Mouse (Mus musculus): ENCODE data around the gene Zfp36l2. TPM values are rescaled to one million over a fixed set of nuclear protein-coding genes. Genes with fewer than 3 reads are reported as not detected.

The Zfp36l2 gene
- polyA plus RNA-seq, 1 experiment from 2014 or later = 6.4 TPM

DNA sequence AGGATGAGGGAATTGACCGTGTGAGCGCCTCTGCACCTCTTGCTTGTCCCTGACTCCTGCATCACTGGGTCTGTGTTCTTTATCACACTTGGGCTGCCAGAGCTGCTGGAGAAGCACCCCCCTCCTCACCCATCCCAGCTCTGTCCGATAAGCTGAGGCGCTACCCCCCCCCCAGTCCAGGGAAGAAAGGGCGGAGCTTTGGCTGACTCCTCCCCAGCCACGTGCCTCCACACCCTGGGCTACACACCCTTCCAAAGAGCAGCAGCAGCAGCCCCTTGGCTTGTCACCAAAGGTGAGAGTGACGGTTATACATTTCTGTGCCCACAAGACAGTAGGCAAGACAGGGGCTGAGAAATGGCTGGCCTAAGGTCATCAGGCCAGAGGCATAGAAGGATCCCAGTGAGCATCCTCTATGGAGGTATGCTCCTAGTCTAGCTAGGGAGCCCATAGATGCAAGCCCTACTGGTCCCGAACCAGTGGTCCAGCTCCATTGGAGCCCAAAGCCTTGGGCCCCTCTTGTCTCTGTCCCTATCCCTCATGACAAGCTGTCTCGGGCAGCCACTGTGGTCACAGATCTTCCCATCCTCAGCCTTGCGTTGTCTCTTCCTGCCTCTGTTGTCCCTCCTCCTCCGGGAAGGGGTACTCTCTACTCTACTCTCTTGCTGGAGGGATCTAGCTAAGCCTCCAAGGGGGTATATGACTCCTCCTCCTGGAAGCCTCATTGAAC is 33.3 kb downstream of the Zfp36l2 start:
- no peaks in the 10 kb centered on the region for H3K9me3 ChIP-seq (ENCODE audit: control insufficient read depth, low read length)
- DNase-seq (no peak), ATAC-seq (ENCODE audit: low FRiP score, low TSS enrichment) (no peak)
- 92% methylated on average over 11 of the region's 11 CpGs for WGBS
- H3K4me1 ChIP-seq (ENCODE audit: control insufficient read depth, insufficient read depth, low read length) = peaks cover 3% of the 10 kb centered on the region; the same call in 1 of the 2 replicates
- no peak overlapping the region for H3K9ac ChIP-seq (replicated peaks; ENCODE audit: low read length)
- H3K36me3 ChIP-seq (ENCODE audit: control insufficient read depth, insufficient read depth, low read length) = no peaks in the 10 kb centered on the region
- H3K4me3 ChIP-seq (replicated peaks; ENCODE audit: low read depth, low read length) = no peak overlapping the region
- no peak overlapping the region for H3K27ac ChIP-seq (replicated peaks; ENCODE audit: low read depth, low read length)
- no peaks in the 10 kb centered on the region for H3K27me3 ChIP-seq (ENCODE audit: control insufficient read depth, insufficient read depth, low read length)
- no peak overlapping the region for H3K4me2 ChIP-seq (ENCODE audit: low read length)

DNA sequence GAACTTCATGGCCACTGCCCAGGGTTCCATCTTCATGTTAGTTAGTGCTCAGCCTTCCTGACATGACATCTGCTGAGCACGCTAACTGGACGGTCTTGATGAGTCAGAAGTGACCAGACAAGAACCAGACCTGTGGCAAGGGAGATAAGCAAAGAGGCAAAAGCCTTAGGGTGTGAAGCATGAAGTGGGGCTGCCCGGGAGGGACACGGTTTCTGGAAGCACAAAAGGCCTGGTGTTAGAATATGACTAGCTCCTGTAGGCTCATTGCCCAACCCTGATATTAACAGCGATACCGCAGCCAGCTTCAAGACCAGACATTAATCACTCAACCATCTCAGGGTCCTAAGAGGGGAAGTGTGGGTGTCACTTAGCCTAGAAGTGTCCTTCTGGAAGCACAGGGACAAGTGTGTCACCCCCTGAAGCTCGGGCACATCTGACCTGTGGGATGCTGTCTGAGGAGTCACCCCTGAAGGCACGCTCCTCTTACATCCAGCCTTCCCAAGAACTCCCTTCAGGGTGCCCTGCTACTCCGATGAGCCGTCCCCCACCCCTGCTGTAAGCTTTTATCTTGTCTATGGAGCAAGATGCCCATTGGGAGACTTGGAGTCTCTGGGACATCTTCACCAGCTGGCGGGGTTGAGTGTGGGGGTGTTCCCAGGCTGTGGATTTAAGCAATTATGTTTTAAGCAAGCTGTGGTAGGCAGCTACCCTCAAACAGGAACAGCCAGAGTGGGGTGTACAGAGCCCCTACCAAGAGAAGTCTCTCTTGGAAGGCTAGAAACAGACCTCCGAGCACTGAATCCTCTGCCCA is 34.6 kb downstream of the Zfp36l2 start:
- Histone ChIP-seq H3K27me3 (ENCODE audit: control insufficient read depth, insufficient read depth, low read length) (no peaks in the 10 kb centered on the region), H3K9ac (replicated peaks; ENCODE audit: low read length) (no peak overlapping the region), H3K4me3 (replicated peaks; ENCODE audit: low read depth, low read length) (no peak overlapping the region), H3K4me2 (ENCODE audit: low read length) (no peak overlapping the region), H3K36me3 (ENCODE audit: control insufficient read depth, insufficient read depth, low read length) (no peaks in the 10 kb centered on the region), H3K27ac (replicated peaks; ENCODE audit: low read depth, low read length) (no peak overlapping the region), H3K9me3 (ENCODE audit: control insufficient read depth, low read length) (no peaks in the 10 kb centered on the region), H3K4me1 (ENCODE audit: control insufficient read depth, insufficient read depth, low read length) (peaks cover 11% of the 10 kb centered on the region)
- WGBS = 82% methylated on average over 12 of the region's 12 CpGs
- DNase-seq (no peak), ATAC-seq (ENCODE audit: low FRiP score, low TSS enrichment) (no peak)

DNA sequence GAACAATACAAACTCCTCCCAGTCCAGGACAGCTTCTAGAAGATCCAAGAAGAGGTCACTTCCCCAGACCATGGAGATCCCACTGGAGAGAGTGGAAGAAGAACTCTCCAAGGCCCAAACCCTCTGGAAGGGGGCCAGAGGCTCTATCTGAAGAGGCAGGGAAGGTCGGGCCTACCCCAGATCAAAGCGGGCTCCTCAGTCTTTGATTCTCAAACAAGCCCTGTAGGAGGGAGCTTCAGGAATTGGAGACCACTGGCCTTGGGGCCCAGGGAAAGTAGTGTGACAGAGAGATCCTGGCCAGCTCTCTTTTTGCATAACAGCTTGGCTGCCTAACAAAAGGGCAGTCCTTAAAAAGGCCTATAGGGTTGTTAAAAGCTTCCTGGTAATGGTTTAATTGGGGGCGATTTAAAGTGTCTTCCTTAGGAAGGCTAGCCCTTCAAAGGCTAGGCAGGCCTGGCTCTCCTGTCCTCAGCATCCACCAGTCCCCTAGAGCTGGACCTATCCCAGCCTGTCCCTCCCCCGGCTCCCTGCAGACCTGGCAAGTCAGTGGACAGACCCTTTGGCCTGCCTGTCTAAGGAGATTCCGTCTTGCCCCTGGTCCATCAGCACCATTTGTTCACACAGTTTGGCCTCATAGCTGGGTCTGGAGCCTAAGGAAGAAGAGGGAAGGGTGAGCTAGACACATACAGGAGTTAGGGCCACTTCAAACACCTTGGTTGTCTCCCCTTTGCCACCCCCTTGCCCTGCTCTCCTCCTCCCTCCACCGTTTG is 35.4 kb downstream of the Zfp36l2 start:
- H3K9ac ChIP-seq (replicated peaks; ENCODE audit: low read length) = no peak overlapping the region
- WGBS = 39% methylated on average over 6 of the region's 6 CpGs
- H3K27me3 ChIP-seq (ENCODE audit: control insufficient read depth, insufficient read depth, low read length) = no peaks in the 10 kb centered on the region
- no peaks in the 10 kb centered on the region for H3K9me3 ChIP-seq (ENCODE audit: control insufficient read depth, low read length)
- H3K36me3 ChIP-seq (ENCODE audit: control insufficient read depth, insufficient read depth, low read length) = no peaks in the 10 kb centered on the region
- peaks cover 11% of the 10 kb centered on the region for H3K4me1 ChIP-seq (ENCODE audit: control insufficient read depth, insufficient read depth, low read length)
- no peak overlapping the region for H3K27ac ChIP-seq (replicated peaks; ENCODE audit: low read depth, low read length)
- H3K4me3 ChIP-seq (replicated peaks; ENCODE audit: low read depth, low read length) = no peak overlapping the region
- DNase-seq (no peak), ATAC-seq (ENCODE audit: low FRiP score, low TSS enrichment) (no peak)
- H3K4me2 ChIP-seq (ENCODE audit: low read length) = no peak overlapping the region

DNA sequence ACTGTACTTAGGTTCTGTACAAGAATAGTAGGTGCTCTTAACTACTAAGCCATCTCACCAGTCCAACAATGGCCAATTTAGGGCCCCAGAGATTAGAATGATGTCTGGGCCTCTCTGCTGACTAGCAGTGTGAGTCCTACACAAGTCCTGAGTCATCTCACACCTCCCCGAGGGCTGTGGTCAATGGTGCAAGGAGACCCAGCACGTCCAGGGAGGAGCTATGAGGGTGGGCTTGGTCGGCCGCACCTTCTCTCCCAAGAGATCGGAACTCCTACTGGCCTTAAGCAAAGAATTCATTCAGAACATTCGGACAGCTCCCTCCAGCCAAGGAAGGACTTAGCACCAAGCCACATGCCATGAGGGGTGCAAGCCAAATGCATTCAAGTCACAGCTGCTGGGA is 36.4 kb downstream of the Zfp36l2 start:
- DNase-seq = no peak
- 71% methylated on average over 6 of the region's 6 CpGs for WGBS
- Histone ChIP-seq H3K4me2 (ENCODE audit: low read length) (no peak overlapping the region), H3K4me1 (ENCODE audit: control insufficient read depth, insufficient read depth, low read length) (peaks cover 11% of the 10 kb centered on the region), H3K9ac (replicated peaks; ENCODE audit: low read length) (no peak overlapping the region), H3K4me3 (replicated peaks; ENCODE audit: low read depth, low read length) (no peak overlapping the region), H3K9me3 (ENCODE audit: control insufficient read depth, low read length) (no peaks in the 10 kb centered on the region), H3K27me3 (ENCODE audit: control insufficient read depth, insufficient read depth, low read length) (no peaks in the 10 kb centered on the region), H3K27ac (replicated peaks; ENCODE audit: low read depth, low read length) (no peak overlapping the region), H3K36me3 (ENCODE audit: control insufficient read depth, insufficient read depth, low read length) (no peaks in the 10 kb centered on the region)
- ATAC-seq (ENCODE audit: low FRiP score, low TSS enrichment) = no peak

DNA sequence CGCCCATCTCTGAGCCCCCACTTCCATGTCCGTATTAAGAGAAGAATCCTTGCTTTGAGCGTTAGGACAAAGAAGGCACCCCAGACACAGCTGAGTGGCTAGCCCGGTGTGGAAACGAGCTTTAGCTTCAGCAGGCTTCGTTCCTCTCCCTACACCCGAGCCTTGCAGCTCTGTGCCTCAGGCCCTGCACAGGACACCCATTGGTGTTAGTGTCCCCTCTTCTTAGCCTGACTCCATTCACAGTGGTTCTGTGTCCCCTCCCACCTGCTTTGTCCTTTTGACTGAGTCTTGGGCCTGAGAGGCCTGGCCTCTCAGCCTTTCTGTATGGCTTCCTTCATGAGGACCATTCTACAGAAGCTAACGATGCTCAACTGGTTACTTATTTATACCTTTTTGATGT is 37.5 kb downstream of the Zfp36l2 start:
- WGBS = 43% methylated on average over 8 of the region's 8 CpGs
- DNase-seq = no peak
- H3K9ac ChIP-seq (replicated peaks; ENCODE audit: low read length) = no peak overlapping the region

DNA sequence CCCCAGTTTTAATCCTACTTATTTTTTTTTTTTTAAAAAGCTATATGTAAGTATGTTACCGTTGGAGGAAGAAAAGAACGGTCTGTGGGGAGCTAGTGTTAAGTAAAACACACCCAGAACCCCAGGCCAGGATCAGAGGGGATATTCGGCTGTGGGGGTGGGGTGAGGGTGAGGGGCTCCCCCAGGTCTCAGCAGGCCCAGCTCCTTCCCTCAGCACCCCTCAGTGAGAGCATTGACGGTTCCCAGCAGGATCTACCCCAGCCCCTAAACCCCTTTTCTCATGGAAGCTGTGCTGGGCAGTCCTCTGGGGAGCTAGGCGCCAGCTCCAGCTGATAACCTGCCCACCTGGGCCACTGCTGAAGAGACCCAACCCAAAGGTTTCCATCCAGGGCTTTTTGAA is 38.2 kb downstream of the Zfp36l2 start:
- H3K27ac ChIP-seq (replicated peaks; ENCODE audit: low read depth, low read length) = no peak overlapping the region
- no peak overlapping the region for H3K4me3 ChIP-seq (replicated peaks; ENCODE audit: low read depth, low read length)
- DNase-seq (no peak), ATAC-seq (ENCODE audit: low FRiP score, low TSS enrichment) (no peak)
- H3K9me3 ChIP-seq (ENCODE audit: control insufficient read depth, low read length) = no peaks in the 10 kb centered on the region
- H3K4me1 ChIP-seq (ENCODE audit: control insufficient read depth, insufficient read depth, low read length) = peaks cover 18% of the 10 kb centered on the region
- WGBS = 30% methylated on average over 5 of the region's 5 CpGs
- no peaks in the 10 kb centered on the region for H3K27me3 ChIP-seq (ENCODE audit: control insufficient read depth, insufficient read depth, low read length)
- H3K9ac ChIP-seq (replicated peaks; ENCODE audit: low read length) = no peak overlapping the region
- no peaks in the 10 kb centered on the region for H3K36me3 ChIP-seq (ENCODE audit: control insufficient read depth, insufficient read depth, low read length)
- no peak overlapping the region for H3K4me2 ChIP-seq (ENCODE audit: low read length)

More for the DNA sequence above, 37.5 kb downstream of the Zfp36l2 start:
- Histone ChIP-seq H3K36me3 (ENCODE audit: control insufficient read depth, insufficient read depth, low read length) (no peaks in the 10 kb centered on the region), H3K4me1 (ENCODE audit: control insufficient read depth, insufficient read depth, low read length) (peaks cover 18% of the 10 kb centered on the region), H3K27ac (replicated peaks; ENCODE audit: low read depth, low read length) (no peak overlapping the region), H3K27me3 (ENCODE audit: control insufficient read depth, insufficient read depth, low read length) (no peaks in the 10 kb centered on the region), H3K4me3 (replicated peaks; ENCODE audit: low read depth, low read length) (no peak overlapping the region), H3K9me3 (ENCODE audit: control insufficient read depth, low read length) (no peaks in the 10 kb centered on the region), H3K4me2 (ENCODE audit: low read length) (no peak overlapping the region)
- ATAC-seq (ENCODE audit: low FRiP score, low TSS enrichment) = no peak

DNA sequence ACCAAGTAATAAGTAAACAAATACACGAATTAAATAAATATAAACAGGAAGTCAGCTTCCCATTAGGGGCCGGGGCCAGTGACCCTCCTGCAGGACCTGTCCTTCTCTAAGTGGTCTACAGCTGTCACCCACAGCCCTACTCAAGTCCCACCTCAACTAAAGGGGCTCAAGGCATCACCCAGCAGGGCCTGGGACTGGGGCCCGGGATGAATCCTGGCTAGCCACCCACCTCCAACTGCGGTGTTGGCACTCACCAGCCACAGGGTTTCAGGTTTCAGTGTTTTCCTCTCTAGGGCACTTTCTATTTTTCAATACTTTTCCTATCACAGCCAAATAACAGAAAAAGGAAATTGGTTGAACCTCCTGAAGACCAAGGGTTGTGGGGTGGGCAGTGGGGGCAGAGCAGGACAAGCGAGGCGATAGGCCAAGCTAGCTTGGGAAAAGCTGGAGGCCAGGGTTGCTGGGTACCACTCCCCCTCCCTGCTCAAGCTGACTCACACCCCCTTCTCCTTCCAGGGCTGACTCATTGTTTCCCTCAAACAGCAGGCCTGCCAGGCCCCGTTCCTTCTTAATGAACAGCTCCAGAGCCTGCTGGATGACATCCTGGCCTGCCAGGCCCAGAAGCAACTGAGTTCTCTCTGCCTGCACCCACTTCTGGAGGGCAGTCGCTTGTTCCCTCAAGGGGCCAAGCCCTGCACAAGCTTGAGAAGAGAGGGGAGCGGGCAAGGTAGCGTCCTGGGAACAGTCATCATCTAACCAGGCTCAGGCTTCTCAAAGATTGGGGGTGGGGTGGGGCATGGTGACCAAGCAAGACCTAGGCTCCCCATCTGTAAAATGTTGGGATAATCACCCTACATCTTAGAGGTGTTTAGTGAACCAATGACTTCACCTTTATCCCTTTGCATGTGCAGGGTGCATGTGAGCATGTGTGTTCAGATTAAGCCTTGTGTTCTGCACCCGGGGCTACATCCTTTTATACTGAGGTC is 39.0 kb downstream of the Zfp36l2 start:
- ATAC-seq (ENCODE audit: low FRiP score, low TSS enrichment) (no peak), DNase-seq (peak; percentile 61)
- Histone ChIP-seq H3K9ac (replicated peaks; ENCODE audit: low read length) (no peak overlapping the region), H3K27me3 (ENCODE audit: control insufficient read depth, insufficient read depth, low read length) (no peaks in the 10 kb centered on the region), H3K4me1 (ENCODE audit: control insufficient read depth, insufficient read depth, low read length) (peaks cover 18% of the 10 kb centered on the region), H3K9me3 (ENCODE audit: control insufficient read depth, low read length) (no peaks in the 10 kb centered on the region), H3K27ac (replicated peaks; ENCODE audit: low read depth, low read length) (no peak overlapping the region), H3K4me2 (ENCODE audit: low read length) (no peak overlapping the region), H3K4me3 (replicated peaks; ENCODE audit: low read depth, low read length) (no peak overlapping the region), H3K36me3 (ENCODE audit: control insufficient read depth, insufficient read depth, low read length) (no peaks in the 10 kb centered on the region)
- WGBS = 34% methylated on average over 11 of the region's 11 CpGs
